Mouse (Mus musculus): ENCODE measurements around the gene Sap30bp.

Gene Sap30bp

DNA sequence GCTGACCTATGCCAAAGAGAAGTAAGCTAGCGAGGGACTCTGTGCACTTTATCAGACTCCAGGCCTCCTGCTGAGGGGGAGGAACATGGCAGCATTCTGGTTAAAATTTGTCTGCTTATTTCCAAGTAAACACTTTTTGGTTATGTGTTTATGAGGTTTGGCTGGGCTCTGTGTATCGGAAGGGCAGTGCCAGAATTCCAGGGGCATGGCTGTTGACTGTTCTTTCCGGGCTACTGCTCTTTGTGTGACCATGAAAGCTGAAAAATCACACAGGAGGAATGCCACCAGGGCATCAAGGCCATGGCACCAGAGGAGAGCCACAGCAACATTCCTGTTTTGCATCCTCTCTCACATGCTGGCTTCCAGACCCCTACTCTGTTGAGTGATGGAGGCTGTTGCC lies 27.0 kb upstream of the Sap30bp start:
- DNase-seq = no peak

GRCm38 (mm10) chr11:115906521-115906920 lies 26.6 kb upstream of the Sap30bp start:
- no peak for DNase-seq

DNA sequence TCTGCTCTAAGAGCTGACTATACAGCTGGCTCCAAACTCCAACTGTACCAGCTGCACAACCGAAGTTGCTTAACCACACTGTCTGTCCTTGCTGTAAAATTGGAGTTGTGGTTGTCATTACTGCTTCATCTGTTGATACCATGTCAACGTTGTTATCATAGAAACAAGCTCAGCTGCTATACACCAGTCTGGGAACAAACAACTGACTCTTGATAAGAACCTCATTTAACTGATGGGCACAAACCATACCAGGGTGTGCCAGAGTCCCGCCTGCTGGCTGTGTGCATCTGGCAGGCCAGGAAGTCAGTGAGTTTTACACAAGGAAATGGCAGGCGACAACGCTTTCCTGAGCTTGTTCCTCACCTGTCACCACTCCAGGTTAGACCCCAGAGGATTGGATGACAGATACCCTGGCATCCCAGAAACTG lies 21.9 kb upstream of the Sap30bp start:
- DNase-seq = no peak

DNA sequence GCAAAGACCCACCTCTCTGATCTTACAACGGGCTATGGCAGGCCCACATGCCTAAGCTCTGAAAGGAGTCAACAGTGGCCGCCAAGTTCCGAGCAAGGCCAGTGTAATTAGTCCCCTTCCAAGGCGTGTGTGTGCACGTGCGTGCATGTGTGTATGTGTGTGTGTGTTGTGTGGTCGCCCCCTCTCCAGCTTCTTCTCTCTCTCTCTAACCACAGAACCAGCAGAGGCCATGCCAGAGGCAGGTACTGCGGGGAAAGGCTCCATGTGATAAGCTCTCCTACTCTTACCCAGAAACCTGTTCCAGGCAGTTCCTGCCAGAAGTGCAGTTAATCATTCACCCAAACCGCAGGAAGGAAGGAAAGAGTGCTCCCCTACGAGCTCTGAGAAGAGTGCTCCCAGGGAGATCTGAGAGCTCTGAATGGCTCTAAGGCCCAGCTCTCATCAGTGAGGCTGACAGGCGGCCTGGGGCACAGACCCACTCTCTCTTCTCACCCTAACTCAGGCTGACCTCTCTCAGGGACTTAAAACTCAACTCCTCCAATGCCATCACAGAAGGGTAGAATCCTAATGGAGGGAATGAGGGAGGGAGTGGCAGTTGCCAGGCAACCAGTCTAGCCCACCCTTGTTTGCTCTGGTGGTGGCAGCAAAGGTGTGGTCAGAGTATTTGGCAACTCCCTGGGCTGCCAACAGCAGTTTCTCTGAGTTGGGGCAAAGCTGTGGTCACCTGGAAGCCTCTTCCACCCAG lies 21.3 kb upstream of the Sap30bp start, which contains the start of gene Smim6:
TSS of gene Smim6 (plus strand) at position 386 of the 745 bp plus-strand sequence.
- DNase-seq = no peak

DNA sequence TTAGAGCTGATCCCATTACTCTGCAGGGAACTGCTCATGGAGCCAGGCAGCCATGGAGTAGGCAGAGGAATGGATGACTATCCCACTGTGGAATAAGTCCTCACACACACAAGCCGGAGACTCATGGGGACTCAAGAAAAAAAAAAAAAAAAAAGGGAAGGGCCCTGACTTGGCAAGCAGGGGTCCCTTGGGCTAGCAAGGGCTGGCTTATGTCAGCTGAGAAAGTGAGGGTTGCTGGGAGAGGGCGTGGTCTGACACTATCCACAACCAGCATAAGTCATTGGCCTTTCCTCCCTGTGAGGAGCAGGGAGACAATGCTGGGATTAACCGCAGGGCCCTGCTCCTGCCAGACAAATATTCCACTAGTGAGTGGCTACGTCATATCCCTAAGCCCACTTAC lies 16.5 kb upstream of the Sap30bp start:
- no peak for DNase-seq

GRCm38 (mm10) chr11:115918637-115919036 lies 14.4 kb upstream of the Sap30bp start:
- no peak for DNase-seq

DNA sequence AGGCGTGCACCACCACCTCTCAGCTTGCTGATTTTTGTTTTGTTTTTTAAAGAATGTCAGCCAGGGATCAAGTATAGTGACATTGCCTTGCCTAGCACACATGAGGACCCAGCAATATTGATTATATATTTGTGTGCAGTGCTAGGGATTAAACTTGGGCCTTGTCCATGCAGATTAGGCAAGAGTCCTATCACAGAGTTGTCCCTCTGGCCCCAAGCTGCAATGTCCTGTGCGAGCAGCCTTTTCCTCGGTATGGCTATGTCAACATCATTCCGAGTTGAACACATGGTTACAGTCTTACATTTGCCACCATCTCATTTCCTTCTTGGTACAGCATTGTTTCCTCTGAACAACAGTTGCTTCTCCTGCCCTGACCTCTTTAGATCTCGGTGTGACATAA lies 14.0 kb upstream of the Sap30bp start:
- DNase-seq = no peak

GRCm38 (mm10) chr11:115920110-115920818 lies 12.8 kb upstream of the Sap30bp start:
- DNase-seq = peak; percentile 61

GRCm38 (mm10) chr11:115921986-115922385 lies 11.1 kb upstream of the Sap30bp start:
- no peak for DNase-seq

DNA sequence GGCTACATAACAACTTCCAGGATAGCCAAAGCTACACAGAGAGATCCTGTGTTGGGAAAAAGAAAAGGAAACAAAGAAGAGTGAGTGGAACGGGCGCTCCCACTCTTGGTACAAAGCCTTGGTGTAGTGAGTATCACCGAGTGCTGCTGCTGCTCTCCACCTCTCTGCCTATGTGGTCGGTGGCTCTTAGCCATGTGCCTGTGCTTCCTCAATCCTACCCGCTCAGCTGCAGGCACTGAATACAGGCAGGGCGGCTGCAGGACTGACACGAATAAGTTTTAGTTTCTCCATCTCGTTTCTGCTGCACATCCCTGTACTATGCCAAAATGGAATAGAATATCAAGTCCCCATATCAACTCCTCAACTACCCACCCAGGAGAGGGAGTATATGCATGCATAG lies 4.1 kb upstream of the Sap30bp start:
- DNase-seq = no peak

DNA sequence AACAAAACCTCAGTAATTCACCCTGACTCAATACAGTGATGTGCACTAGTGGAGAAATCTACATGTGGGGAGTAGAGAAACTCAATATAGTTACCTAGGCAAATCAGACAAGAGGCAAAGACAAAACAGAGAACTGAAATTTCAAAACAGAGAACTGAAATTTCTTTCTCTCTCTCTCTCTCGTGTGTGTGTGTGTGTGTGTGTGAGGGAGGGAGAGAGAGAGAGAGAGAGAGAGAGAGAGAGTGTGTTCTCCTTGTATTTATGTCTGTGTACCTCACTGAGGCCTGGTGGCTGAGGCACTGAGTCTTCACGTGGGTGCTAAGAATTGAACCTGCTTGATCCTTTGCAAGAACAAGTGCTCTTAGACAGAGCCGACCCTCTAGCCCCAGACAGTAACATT lies 3.3 kb upstream of the Sap30bp start:
- no peak for DNase-seq

DNA sequence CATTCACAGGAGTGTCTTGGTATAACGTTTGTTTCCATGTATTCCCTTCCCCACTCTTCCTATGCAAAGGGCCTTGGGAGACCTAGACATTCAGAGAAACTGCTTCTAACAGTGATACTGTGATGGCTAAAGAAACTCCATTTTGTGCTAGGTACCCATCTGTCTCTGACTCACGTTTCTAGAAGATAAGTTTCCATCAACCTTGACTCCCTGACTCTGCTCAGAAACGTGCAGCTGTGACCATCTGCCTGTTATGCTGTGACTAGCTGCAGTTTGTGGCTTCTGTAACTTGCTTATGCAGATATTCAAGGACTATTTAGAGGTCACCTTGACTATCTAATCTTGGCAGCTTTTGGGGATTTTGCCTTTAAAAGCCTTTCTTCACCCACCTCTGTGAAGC lies 1.8 kb upstream of the Sap30bp start:
- DNase-seq = no peak

- no peak for DNase-seq
These were observed 647 bp downstream of the Sap30bp start for GRCm38 (mm10) chr11:115933747-115934110.

DNA sequence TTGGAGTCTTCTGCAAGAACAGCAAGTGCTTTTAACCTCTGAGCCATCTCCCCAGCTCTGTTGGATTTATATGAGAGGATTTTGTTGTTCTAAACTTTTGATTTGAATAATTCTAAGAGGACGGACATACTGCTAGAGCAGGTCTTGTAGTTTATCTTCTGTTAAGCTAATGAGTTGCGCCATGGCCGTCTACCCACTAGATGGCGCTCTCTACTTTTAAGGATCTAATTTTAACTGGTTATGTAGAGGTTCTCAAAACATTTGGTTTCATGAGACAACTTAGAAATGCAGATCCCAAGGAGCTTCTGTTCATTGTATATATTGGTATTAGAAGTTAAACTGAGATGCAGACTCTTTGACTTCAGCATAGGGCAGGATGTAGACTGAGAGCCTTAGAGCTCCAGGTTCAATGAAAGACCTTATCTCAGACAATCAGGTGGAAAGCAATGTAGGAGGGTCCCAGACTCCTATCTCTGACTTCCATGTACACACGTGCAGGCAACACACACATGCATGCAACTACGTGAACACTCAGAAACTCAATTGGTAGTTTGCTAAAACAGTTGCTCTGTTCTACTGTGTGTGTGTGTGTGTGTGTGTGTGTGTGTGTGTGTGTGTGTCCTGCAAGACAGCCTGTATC lies 6.7 kb downstream of the Sap30bp start:
- DNase-seq = peak; percentile 79

DNA sequence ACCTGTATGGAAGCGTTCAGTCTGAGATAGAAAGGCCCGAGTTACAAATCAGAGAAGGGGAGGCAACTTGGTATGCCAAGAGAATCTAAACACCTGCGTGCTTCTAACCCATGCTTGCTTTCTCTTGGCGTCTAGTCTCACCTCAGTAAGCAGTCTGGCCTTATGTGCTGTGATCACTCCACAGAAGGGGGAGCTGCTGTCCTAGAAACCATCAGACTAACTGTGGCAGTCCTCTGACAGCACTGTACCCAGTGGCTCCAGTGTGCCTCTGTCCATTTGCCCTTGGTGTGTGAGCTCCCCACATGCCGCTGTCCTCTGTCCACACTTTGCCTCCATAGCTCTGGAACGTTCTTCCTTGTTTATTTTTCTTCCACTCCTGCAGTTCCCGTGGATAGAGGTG lies 8.9 kb downstream of the Sap30bp start:
- DNase-seq = no peak

DNA sequence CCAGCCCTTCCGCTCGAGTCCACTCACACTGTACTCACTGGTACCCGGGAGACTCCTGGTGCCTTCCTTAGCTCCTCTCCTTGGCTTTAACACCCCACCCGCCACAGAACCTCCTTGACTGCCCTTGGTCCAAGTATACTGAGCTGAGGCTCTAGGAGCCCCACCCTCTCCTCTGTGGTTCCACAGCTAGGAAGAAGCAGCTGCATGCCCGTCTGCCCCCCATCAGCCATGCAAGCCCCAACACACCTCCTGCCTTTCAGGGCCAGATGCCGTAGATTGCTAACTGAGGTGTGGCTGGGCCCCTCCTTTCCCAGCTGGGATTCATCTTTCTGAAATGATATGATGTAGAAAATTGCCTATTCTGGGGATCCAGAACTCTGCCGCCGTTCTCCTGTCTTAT lies 12.2 kb downstream of the Sap30bp start:
- DNase-seq = no peak

DNA sequence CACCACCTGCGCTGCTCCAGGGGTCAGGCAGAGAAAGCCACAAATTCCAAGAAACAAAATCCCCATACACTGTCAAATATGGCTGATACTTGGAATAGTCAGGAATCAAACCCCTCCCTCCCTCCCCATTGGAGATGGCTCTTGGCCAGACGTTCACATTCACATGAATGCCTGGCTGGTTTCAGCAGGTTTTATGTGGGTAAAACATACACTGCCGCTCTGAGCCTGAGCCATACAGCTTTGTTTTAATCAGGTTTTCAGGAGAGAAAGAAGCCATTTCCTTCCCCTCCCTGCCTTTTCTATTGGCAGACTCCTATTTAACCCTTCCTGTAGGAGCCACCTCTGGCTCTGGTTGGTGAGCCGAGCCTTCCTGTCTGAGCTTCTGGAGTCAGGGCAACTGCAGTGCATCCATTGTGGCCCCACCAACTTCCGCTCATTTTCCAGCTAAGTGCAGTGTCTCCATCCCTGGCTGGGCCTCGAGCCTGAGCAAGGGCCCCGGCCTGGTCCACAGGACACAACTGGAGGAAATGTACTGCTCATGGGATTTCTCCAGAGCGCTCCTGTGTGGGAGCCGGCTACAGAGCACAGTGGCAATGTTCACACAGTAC lies 13.2 kb downstream of the Sap30bp start:
- no peak for DNase-seq

DNA sequence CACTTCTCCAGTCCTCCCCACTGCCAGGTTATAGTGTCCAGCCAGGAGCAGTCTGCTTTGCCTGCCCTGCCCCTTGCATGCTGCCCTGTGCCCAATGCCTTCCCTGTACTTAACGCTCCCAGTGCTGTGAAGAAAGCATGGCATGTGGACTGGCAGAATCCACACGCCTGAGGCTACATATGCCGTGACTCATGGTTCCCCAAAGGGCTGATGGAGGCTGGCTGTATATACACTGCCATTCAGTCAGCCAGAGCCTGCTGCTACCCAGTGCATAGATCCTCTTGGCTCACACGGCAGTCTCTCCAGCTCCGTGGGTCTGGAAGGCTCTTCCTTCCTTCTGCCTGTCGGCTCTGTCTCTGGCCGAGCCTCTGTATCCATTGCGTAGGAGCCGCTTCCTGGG lies 15.2 kb downstream of the Sap30bp start:
- DNase-seq = no peak

DNA sequence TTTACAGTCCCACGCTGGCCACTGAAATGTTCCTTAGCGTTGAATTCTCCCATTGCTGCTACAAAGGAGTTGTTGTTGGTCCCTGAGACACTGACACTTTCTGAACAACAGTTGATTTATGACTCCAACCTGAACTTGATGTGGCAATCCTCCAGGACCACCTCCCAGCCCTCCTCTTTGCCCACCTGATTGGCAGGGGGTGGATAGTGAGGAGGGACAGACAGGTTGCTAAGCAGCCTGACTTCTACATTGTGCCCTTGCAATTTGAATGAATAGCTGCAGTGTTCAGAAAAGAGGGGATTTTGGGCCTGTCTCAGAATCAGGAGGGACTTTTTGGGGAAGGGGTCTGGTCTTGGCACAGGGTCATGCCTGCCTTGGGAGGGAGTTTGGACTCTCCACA lies 17.6 kb downstream of the Sap30bp start:
- DNase-seq = no peak

DNA sequence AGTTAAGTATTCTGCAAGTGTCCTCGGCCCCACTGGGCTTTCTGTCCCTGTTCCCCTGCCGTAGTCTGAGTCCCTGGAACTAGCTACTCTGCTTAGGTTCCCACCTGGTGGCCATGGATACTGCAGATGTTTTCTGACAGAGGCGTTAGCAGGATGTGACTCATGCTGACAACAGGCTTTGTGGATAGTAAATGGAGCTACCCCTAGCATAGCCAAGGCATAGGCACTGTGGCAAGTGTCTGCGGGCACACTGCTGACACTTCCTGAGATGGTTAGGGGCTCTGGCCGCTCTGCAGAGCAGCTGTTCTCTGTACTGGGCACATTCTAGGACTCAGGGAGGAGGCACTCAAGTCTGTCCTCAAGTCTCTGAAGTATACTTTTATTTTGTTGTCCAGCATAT lies 21.6 kb downstream of the Sap30bp start:
- DNase-seq = no peak

DNA sequence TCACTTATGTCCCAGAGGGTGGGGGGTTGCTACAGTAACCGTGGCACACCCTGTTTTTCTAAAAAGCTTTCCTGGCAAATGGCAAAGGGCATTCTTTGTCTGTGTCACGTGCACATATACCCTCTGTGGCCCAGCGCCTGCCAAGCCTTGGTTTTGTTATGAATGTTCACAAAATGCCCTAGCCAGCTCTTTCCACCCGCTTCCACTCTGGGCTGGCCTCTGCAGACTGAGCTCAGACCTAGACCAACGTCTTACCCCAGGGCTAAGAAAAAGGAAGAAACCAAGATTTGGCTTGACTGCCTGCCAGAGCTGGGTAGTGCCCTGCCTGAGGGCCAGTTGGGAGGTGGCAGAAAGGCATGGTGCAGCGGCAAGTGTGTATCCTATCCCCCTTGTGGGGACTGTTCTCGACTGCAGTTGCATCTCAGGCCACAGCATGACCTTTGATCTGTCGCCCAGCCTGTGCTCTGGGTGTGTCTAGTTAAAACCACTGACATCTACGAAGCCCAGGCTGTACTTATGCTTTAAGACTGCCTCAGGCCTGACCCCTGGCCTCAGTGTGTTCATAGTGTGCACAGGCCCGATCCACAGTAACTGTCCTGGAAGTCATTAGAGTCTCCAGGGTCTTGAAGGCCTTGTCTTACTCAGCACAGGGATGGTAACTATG lies 22.2 kb downstream of the Sap30bp start:
- no peak for DNase-seq

DNA sequence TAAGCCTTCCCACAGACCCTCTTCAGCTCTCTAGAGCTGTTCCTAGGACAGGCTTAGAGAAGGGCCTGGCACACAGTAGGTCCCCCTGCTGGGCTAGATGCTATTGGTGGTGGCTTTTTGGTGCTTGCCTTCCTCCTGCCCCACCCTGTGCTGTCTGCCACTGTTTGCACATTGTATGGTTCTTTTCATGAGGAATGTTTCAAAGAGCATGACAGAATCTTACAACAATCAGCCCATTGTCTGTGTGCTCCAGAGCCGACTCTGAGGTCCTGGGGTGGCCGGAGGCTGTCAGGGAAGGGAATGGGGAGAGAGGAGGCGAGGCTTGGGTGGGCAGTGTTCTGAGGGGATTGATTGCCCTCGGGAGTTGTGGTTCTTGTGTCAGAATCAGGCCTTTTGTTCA lies 23.4 kb downstream of the Sap30bp start:
- DNase-seq = peak; percentile 73

DNA sequence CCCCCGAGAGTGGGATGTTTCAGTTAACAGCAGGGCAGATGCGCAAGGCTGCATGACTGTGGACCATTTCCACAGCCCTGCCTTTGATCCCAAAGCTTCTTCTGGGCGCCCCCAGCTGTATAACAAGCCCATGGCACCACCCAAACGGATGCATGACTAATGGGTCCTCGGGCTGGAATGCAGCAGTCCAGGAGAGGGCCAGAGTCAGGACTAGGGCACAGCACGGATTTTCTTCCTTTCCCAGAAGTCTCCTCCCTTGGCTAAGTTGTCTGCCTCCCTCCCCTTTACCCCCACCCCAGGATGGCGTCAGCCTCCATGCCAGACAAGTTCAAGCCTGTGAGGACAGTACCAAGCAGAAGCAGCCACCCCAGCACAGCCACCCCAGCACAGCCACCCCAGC lies 24.9 kb downstream of the Sap30bp start:
- DNase-seq = no peak

Data from embryo, embryonic 11 days (tissue).